Mouse (Mus musculus) megakaryocyte, embryonic 14.5 days (primary cell): ENCODE measurements at regions not wholly inside any gene's neighbourhood (a gene's known extent, or its start where the extent isn't known, plus 50 kb on each side); places are given as distances from the start of the nearest gene placed in this dataset.

Experiments used
- FLI1 ChIP-seq: IDR thresholded peaks from 2 replicates; pipeline ENCODE4 v1.6.1; 2012; ENCODE audit warnings: low read length, inconsistent platforms, mixed read lengths
- GATA1 ChIP-seq: IDR thresholded peaks from 3 replicates; pipeline ENCODE4 v1.6.1; 2012; ENCODE audit warnings: mixed read lengths, low read length, inconsistent platforms, borderline replicate concordance

GRCm38 (mm10) chrX:166932472-166932871 is 276.6 kb downstream of the Tmsb4x start:
- TF ChIP-seq FLI1 (no peak), GATA1 (no peak)
